Mouse (Mus musculus) thymus, adult 18-20 months (tissue): Measurements from ENCODE around the gene Slmap.
"Not testable (repeated sequence)": the region's sequence is repeated elsewhere in the genome, so short reads cannot be mapped to it uniquely, and the experiment has no call there.

Experiments
- DNase-seq, 2 experiments: peaks; one replicate each; pipeline ENCODE4 v3.0.0; 2022; ENCODE audit warnings: mixed read lengths in 2 of 2

The Slmap gene

GRCm38 (mm10) chr14:26466544-26467125 lies 68.1 kb downstream of the Slmap start:
- DNase-seq = no peak

- no peak for DNase-seq
Observed at GRCm38 (mm10) chr14:26465898-26466297, 68.8 kb downstream of the Slmap start.

DNA sequence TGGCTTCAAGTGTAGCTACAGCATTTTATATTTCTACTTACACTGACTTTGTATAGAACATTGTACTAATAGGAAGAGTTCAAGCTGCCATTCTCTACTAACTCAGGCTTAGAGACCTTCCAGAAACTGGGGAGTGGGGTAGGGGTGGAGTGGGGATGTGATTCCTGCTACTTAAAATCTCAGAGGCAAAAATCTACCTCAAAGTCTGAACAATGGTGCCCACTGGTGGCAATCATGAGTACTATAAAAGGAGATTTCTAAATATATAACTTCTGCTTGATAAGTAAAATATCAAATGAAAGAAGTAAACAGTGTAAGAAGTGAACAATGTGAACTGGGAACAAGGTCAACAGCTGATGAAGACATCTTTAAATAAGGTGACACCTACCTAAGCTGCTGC lies 75.2 kb downstream of the Slmap start:
- DNase-seq = no peak

DNA sequence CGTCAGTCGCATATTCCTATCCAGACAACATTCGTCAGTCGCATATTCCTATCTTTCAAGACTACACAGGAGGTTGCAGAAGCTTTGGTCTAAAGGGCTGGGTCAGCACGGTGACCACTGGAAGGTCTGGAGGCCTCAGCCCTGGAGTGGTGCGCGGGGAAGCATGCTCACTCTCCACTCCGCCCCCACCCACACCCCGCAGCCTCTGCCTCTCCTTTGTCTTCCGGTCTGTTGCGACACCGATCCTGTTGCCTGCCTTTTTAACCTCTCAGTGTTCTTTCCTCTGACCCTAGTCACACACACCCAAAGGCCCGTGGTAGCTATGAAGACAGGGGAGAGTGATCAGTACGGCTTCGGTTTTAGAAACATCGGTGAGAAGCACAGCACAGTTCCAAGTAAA lies 79.9 kb downstream of the Slmap start:
- no peak for DNase-seq

- DNase-seq = no peak
Observed at GRCm38 (mm10) chr14:26450036-26450800, 84.5 kb downstream of the Slmap start.

GRCm38 (mm10) chr14:26448581-26448980 lies 86.2 kb downstream of the Slmap start:
- no peak for DNase-seq

DNA sequence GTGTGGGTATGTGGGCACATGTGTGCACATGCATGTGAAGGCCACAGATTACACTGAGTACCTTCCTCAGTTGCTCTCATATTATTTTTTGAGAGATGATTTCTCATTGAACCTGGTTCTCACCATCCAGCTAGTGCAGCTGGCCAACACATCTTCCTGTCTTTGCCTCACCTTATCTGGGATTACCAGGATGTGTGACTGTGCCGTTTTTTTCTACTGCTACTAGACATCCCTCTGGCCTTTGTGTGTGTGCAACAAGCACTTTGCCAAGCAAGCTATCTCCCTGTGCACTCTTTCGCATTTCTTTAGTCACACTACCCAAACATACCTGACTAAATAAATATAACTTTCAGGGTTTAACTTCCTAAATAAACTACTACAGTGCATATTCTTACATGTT lies 87.5 kb downstream of the Slmap start:
- DNase-seq = no peak

GRCm38 (mm10) chr14:26446538-26446937 lies 88.2 kb downstream of the Slmap start:
- DNase-seq = no peak

DNA sequence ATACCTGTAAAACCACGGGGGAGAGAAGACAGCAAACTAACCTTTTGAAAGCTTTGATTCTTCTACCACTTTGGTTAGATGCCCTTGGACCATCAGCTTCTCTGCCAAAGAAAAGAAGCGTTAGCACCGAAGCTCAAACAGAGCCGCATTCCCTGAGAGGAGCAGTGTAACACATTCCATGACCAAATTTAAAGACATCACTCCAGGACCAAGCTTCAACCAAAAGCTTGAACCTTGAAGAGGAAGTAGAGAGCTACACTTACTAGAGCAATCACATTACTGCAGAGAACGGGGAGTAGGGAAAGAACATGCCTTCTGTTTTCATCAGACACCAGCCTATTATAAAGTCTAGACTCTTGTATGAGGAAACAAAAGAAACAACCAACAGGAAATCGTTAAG lies 92.2 kb downstream of the Slmap start:
- no peak for DNase-seq

DNA sequence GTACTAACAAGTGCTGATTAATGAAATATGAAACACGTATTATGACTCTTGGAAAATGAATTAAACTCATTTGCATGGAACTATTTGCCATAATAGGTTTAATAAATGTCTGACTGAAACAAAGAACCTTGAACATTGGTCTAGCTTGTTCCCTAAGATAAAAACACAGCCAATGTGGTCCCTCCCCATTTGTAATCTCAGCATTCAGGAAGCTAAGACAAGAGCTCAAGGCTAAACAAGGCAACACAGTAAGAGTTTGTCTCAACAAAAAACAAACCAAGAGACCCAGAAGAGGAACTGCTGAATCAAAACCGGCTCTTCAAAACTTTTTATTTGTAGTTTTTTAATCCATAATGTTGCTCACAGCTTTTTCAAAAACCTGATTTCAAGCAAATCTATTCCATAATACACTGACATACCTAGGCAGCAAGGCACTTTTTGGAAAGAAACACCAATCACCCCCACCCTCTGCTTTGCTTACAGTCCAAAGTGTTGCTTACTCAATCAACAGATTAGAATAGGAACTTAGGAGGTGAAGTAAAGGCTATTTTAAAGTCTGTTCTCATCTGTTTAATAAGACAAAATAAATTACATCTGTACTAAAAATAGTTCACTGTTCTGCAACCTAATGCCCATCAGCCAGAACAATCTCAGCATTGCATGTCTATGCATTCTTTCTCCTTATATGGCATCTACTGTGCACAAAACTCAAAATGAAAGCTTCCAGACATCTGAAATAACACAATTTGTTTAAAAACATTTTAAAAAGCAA lies 93.5 kb downstream of the Slmap start:
- DNase-seq = no peak

GRCm38 (mm10) chr14:26439996-26440395 lies 94.7 kb downstream of the Slmap start:
- no peak for DNase-seq

DNA sequence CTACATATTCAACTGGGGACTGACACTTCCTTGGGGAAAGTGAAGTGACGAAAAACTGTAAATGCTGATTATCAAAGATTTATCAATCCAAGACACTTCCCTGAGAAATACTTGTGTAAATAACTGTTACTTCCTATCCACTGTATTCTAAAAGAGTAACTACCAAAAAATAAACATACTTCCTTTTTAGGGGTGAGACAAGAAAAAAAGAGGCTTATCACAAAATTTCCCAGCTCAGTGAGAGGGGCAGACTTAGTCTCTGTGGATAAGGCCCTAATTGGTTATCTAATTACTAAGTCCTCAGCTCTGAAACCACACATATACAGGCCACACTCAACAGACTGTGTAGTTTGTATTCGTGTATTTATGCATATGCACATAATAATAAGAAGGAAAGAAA lies 97.0 kb downstream of the Slmap start:
- no peak for DNase-seq

- DNase-seq = no peak
Observed at GRCm38 (mm10) chr14:26436304-26436703, 98.4 kb downstream of the Slmap start.

GRCm38 (mm10) chr14:26432320-26432719 lies 102.4 kb downstream of the Slmap start:
- DNase-seq = no peak

- no peak for DNase-seq
Observed at GRCm38 (mm10) chr14:26431919-26432318, 102.8 kb downstream of the Slmap start.

GRCm38 (mm10) chr14:26420231-26420630 lies 114.5 kb downstream of the Slmap start:
- no peak for DNase-seq

DNA sequence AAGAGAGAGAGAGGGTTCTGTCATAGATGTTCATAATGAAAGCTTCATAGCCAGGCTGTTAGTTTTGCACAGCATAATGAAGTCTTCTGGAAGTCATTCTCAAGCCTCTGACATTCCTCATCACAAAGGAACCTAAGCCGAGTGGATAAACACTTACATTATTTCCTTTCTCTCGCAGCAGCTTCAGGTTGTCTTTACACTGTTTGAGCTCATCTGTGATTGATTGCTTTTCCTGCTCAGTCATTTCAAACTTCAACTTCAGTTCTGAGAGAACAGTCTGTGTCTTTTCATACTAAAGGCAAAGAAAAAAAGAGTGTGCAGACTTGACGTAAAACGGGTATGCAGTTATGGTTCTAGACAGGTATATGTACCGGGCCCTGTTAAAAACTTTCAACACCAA lies 116.8 kb downstream of the Slmap start:
- no peak for DNase-seq

GRCm38 (mm10) chr14:26417088-26417487 lies 117.6 kb downstream of the Slmap start:
- DNase-seq = no peak

DNA sequence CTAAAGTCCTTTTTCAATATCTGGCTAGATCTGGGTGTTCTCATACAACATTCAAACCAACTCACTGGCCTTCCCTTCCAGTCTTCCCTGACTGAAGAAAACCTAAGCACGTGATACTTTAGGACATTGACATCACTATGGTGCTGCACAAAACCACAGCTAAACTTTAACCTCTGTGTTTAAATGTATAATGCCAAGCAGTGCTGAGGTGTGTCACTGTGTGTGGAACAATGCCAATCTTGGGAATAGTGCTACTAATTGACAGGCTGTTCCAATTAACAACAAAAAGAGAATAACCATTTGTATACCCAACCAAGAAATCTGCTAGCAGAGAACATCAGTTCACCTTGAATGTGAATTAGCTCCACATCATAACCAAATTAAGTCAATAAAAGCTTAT lies 121.2 kb downstream of the Slmap start:
- no peak for DNase-seq

GRCm38 (mm10) chr14:26406746-26407145 lies 128.0 kb downstream of the Slmap start:
- no peak for DNase-seq

DNA sequence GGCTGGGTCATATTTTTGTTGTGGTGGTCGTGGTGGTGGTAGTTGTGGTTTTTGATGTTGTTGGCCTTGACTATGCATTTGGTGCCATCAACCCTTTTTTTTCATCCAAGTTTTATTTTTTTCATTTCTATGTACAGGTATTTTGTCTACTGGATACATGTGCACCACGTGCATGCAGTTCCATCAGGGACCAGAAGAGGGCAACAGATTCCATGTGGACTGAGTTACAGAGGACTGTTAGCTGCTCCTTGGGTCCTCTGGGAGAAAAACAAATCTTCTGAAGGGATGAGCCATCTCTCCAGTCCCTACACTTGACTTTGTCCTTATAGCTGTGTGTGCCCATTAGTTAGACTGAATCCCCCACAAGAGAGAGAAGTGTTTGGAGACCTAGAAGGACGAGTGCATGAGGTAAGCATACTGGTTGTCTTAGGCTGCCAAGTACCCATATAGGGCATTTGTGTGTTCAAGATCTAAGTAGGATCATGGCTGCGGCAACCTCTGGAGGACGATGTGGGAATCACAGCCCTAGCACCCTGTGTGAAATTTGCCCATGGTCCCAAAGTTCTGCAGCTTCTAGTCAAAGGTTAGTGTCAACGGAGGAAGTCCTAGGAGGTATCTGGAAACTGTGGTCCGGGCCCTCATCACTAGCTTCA lies 136.1 kb downstream of the Slmap start:
- no peak for DNase-seq

- DNase-seq = no peak
Observed at GRCm38 (mm10) chr14:26391866-26392265, 142.9 kb downstream of the Slmap start.

GRCm38 (mm10) chr14:26388961-26389360 lies 145.8 kb downstream of the Slmap start:
- not testable (repeated sequence) for DNase-seq
